Mouse (Mus musculus): ENCODE results near the gene Phc1. TPM values are rescaled to one million over a fixed set of nuclear protein-coding genes. Genes with fewer than 3 reads are reported as not detected.
"Not testable (repeated sequence)": the region's sequence is repeated elsewhere in the genome, so short reads cannot be mapped to it uniquely, and the experiment has no call there.

Phc1 gene
- polyA plus RNA-seq, 1 experiment from 2014 or later = 1.2 TPM

DNA sequence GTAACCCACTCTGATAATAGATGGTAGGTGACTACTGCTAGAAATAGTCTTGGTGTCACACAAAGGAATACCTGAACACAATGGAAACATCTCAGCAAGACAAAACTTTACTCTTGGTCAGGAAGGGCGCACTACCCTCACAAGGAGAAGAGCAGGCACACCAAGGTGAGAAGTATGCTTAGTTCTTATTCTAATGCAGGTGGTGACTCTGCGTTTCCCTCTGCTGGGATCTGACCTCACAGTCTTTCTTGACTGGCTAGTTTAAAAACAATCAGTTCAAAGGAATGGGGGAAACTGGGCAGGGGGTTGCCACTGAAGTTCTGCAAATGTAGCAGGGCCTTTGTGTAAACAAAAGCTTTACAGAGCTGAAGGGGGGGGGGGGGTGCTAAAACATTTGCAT is 25.9 kb upstream of the Phc1 start:
- Histone ChIP-seq H3K4me3 (ENCODE audit: low read depth, low read length) (no peak overlapping the region), H3K36me3 (ENCODE audit: control insufficient read depth, insufficient read depth) (no peaks in the 10 kb centered on the region), H3K9me3 (replicated peaks; ENCODE audit: control insufficient read depth, low read length) (no peaks in the 10 kb centered on the region), H3K27ac (ENCODE audit: low read length) (no peak overlapping the region), H3K4me1 (ENCODE audit: control insufficient read depth, low read depth, low read length) (no peaks in the 10 kb centered on the region), H3K27me3 (ENCODE audit: control insufficient read depth, insufficient read depth, low read depth, low read length) (no peaks in the 10 kb centered on the region), H3K4me2 (ENCODE audit: low read depth, low read length) (no peak overlapping the region), H3K9ac (ENCODE audit: low read depth, low read length) (no peak overlapping the region)
- no peak for ATAC-seq (ENCODE audit: low read depth)
- WGBS (ENCODE audit: insufficient replicate concordance) = 54% methylated on average over 2 of the region's 2 CpGs

DNA sequence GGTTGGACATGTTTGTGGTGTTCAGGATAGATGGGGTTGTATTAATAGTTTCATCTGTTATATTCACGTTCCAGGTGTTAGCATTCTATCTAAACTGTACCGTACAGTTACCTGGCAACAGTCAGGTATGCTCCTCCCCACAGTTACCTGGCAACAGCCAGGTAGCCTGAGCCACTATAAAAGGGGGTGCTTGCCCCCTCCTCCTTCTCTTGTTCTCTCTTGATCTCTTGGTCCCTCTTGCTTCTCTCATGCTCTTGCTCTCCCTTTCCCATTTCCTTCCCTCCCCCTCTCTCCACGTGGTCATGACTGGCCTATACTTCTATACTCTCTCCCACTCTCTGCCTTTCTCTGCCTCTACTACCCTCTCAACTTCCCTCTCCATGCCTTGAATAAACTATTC is 25.3 kb upstream of the Phc1 start:
- H3K4me1 ChIP-seq (ENCODE audit: control insufficient read depth, low read depth, low read length) = no peaks in the 10 kb centered on the region
- no peaks in the 10 kb centered on the region for H3K9me3 ChIP-seq (replicated peaks; ENCODE audit: control insufficient read depth, low read length)
- no peaks in the 10 kb centered on the region for H3K36me3 ChIP-seq (ENCODE audit: control insufficient read depth, insufficient read depth)
- ATAC-seq (ENCODE audit: low read depth) = no peak
- WGBS (ENCODE audit: insufficient replicate concordance) = 46% methylated on average over 3 of the region's 3 CpGs
- H3K27me3 ChIP-seq (ENCODE audit: control insufficient read depth, insufficient read depth, low read depth, low read length) = no peaks in the 10 kb centered on the region
- no peak overlapping the region for H3K27ac ChIP-seq (ENCODE audit: low read length)
- H3K4me3 ChIP-seq (ENCODE audit: low read depth, low read length) = no peak overlapping the region
- H3K4me2 ChIP-seq (ENCODE audit: low read depth, low read length) = no peak overlapping the region
- H3K9ac ChIP-seq (ENCODE audit: low read depth, low read length) = no peak overlapping the region

DNA sequence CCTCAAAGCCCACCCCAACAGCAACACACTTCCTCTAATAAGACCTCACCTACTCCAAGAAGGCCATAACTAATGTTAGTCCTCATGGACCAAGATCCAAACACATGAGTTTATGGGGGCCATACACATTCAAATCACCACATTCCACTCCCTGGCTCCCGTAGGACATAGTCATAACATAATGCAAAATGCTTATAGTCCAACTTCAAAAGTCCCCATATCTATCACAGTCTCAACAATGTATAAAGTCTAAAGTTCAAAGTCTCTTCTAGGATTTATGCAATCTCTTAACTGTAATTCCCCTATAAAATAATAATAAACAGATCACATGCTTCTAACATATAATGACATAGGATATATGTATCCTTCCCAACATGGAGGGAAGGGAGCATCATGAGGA is 16.7 kb upstream of the Phc1 start:
- Histone ChIP-seq H3K9me3 (replicated peaks; ENCODE audit: control insufficient read depth, low read length) (no peaks in the 10 kb centered on the region), H3K9ac (ENCODE audit: low read depth, low read length) (no peak overlapping the region), H3K36me3 (ENCODE audit: control insufficient read depth, insufficient read depth) (no peaks in the 10 kb centered on the region), H3K27me3 (ENCODE audit: control insufficient read depth, insufficient read depth, low read depth, low read length) (no peaks in the 10 kb centered on the region), H3K4me3 (ENCODE audit: low read depth, low read length) (no peak overlapping the region), H3K4me1 (ENCODE audit: control insufficient read depth, low read depth, low read length) (no peaks in the 10 kb centered on the region), H3K4me2 (ENCODE audit: low read depth, low read length) (no peak overlapping the region), H3K27ac (ENCODE audit: low read length) (no peak overlapping the region)
- ATAC-seq (ENCODE audit: low read depth) = no peak
- 74% methylated on average over 1 of the region's 1 CpGs for WGBS (ENCODE audit: insufficient replicate concordance)

DNA sequence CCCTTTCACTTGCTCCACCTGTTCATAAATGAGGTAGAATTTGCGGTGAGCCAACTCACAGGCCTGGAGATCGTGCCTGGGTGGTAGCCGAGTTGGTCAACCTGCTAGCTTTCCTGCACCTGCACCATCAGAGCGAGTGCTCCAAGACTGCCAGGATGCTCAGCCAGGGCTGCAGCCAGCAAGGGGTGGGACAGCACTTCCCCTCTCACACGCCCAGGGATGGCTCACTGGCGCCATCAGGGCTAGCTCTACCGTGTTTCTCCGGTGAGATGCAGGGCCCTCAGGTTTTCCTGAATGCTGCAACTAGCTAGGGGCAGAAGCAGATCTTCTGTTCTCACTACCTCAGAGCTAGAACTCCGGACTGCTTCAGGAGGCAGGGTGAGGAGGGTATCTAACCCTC is 15.5 kb upstream of the Phc1 start:
- Histone ChIP-seq H3K27ac (ENCODE audit: low read length) (no peak overlapping the region), H3K4me1 (ENCODE audit: control insufficient read depth, low read depth, low read length) (no peaks in the 10 kb centered on the region), H3K9me3 (replicated peaks; ENCODE audit: control insufficient read depth, low read length) (no peaks in the 10 kb centered on the region), H3K36me3 (ENCODE audit: control insufficient read depth, insufficient read depth) (no peaks in the 10 kb centered on the region), H3K4me2 (ENCODE audit: low read depth, low read length) (no peak overlapping the region), H3K9ac (ENCODE audit: low read depth, low read length) (no peak overlapping the region), H3K4me3 (ENCODE audit: low read depth, low read length) (no peak overlapping the region), H3K27me3 (ENCODE audit: control insufficient read depth, insufficient read depth, low read depth, low read length) (no peaks in the 10 kb centered on the region)
- 39% methylated on average over 9 of the region's 9 CpGs for WGBS (ENCODE audit: insufficient replicate concordance)
- no peak for ATAC-seq (ENCODE audit: low read depth)

DNA sequence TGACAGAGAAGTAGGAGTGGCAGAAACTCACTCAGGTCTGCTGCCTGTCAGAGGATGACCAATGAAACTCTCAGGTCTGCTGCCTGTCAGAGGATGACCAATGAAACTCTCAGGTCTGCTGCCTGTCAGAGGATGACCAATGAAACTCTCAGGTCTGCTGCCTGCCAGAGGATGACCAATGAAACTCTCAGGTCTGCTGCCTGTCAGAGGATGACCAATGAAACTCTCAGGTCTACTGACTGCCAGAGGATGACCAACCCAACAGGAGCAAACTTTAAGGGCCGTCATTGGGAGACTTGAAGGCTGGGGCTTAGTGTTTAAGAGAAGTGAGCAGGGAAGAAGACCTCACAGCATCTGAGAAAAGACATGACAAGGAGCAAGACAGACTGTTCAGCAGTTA is 7.0 kb upstream of the Phc1 start:
- not testable (repeated sequence) for H3K27ac ChIP-seq (ENCODE audit: low read length); H3K4me1 ChIP-seq (ENCODE audit: control insufficient read depth, low read depth, low read length); H3K9ac ChIP-seq (ENCODE audit: low read depth, low read length); H3K4me3 ChIP-seq (ENCODE audit: low read depth, low read length); ATAC-seq (ENCODE audit: low read depth); H3K9me3 ChIP-seq (replicated peaks; ENCODE audit: control insufficient read depth, low read length); H3K27me3 ChIP-seq (ENCODE audit: control insufficient read depth, insufficient read depth, low read depth, low read length); H3K4me2 ChIP-seq (ENCODE audit: low read depth, low read length); H3K36me3 ChIP-seq (ENCODE audit: control insufficient read depth, insufficient read depth)
- WGBS (ENCODE audit: insufficient replicate concordance) = 39% methylated on average over 1 of the region's 1 CpGs

DNA sequence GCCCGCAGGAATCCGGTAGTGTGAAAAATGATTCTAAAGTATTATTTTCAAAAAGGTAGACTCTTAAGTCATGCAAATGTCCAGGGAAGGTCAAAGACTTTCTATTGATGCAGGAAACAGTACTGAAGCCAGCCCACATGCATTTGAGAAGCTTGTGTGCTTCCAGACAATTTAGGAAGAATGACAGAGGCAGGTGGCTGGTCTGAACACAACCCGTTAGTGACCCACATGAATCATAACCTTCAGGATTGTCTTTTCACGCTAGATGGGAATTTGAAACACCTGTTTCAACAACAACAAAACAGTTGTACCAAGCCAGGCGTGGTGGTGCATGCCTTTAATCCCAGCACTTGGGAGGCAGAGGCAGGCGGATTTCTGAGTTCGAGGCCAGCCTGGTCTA is 6.0 kb upstream of the Phc1 start:
- Histone ChIP-seq H3K4me3 (ENCODE audit: low read depth, low read length) (no peak overlapping the region), H3K9me3 (replicated peaks; ENCODE audit: control insufficient read depth, low read length) (no peaks in the 10 kb centered on the region), H3K4me2 (ENCODE audit: low read depth, low read length) (no peak overlapping the region), H3K27me3 (ENCODE audit: control insufficient read depth, insufficient read depth, low read depth, low read length) (no peaks in the 10 kb centered on the region), H3K27ac (ENCODE audit: low read length) (no peak overlapping the region), H3K9ac (ENCODE audit: low read depth, low read length) (no peak overlapping the region), H3K36me3 (ENCODE audit: control insufficient read depth, insufficient read depth) (no peaks in the 10 kb centered on the region), H3K4me1 (ENCODE audit: control insufficient read depth, low read depth, low read length) (no peaks in the 10 kb centered on the region)
- no peak for ATAC-seq (ENCODE audit: low read depth)
- WGBS (ENCODE audit: insufficient replicate concordance) = 76% methylated on average over 7 of the region's 7 CpGs

DNA sequence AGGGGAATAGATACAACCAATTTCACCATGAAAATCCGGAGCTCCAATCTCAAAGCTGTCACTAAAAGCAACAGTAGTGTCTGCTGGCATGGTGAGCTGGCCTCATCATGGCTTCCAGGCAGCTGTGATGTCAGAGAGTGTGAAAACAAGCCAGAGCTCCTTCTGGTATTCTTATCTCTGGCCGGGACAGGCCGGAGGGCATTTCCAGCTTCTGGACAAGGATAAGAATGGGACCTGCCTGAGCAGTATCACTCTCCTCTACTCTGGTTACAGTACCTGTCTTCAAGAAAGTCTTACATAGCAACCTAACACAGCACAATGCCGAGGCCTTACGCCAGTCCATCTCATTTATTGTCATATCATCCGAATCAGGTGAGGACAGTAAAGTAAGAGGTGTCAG is 5.4 kb upstream of the Phc1 start:
- Histone ChIP-seq H3K27ac (ENCODE audit: low read length) (no peak overlapping the region), H3K4me1 (ENCODE audit: control insufficient read depth, low read depth, low read length) (no peaks in the 10 kb centered on the region), H3K27me3 (ENCODE audit: control insufficient read depth, insufficient read depth, low read depth, low read length) (no peaks in the 10 kb centered on the region), H3K4me2 (ENCODE audit: low read depth, low read length) (no peak overlapping the region), H3K9ac (ENCODE audit: low read depth, low read length) (no peak overlapping the region), H3K4me3 (ENCODE audit: low read depth, low read length) (no peak overlapping the region), H3K9me3 (replicated peaks; ENCODE audit: control insufficient read depth, low read length) (no peaks in the 10 kb centered on the region), H3K36me3 (ENCODE audit: control insufficient read depth, insufficient read depth) (no peaks in the 10 kb centered on the region)
- 56% methylated on average over 6 of the region's 6 CpGs for WGBS (ENCODE audit: insufficient replicate concordance)
- no peak for ATAC-seq (ENCODE audit: low read depth)

DNA sequence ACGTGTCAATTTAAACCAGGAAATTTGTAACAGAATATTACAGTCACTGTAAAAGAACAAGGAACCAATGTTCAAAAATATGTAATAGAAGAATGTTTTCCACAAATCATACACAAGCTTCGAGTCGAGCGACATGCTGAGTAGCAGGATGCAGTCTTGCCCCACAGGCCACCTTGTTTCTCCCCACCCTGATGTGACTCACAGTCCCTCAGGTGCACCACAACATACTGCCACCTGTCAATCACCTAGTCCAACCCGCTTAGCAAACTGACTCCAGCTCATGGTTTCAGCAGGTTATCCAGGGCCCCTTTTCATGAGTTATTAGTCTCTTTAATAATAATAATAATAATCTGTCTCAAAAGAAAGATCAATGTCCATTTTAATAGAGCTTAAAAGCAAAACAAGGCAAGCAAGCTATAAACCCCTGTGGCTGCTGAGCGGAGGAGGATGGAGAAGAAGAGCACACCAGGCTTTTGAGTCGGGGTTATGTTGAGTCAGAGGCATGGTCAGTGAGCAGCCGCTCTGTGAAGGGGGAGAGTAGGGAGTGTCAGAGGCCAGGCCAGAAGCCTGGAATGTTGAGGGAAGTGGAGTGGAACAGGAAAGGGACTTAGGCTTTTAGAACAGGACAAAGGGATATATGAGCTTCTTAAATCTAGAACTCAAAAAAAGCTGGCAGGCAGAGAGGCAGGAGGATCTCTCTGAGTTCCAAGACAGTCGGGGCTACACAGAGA is 4.2 kb upstream of the Phc1 start:
- Histone ChIP-seq H3K27me3 (ENCODE audit: control insufficient read depth, insufficient read depth, low read depth, low read length) (no peaks in the 10 kb centered on the region; the same call in 1 of the 2 replicates), H3K4me3 (ENCODE audit: low read depth, low read length) (no peak overlapping the region), H3K4me1 (ENCODE audit: control insufficient read depth, low read depth, low read length) (peaks cover 8% of the 10 kb centered on the region; the same call in 1 of the 2 replicates), H3K27ac (ENCODE audit: low read length) (no peak overlapping the region), H3K9me3 (replicated peaks; ENCODE audit: control insufficient read depth, low read length) (no peaks in the 10 kb centered on the region), H3K4me2 (ENCODE audit: low read depth, low read length) (no peak overlapping the region), H3K36me3 (ENCODE audit: control insufficient read depth, insufficient read depth) (no peaks in the 10 kb centered on the region), H3K9ac (ENCODE audit: low read depth, low read length) (no peak overlapping the region)
- ATAC-seq (ENCODE audit: low read depth) = no peak
- WGBS (ENCODE audit: insufficient replicate concordance) = 44% methylated on average over 9 of the region's 9 CpGs

DNA sequence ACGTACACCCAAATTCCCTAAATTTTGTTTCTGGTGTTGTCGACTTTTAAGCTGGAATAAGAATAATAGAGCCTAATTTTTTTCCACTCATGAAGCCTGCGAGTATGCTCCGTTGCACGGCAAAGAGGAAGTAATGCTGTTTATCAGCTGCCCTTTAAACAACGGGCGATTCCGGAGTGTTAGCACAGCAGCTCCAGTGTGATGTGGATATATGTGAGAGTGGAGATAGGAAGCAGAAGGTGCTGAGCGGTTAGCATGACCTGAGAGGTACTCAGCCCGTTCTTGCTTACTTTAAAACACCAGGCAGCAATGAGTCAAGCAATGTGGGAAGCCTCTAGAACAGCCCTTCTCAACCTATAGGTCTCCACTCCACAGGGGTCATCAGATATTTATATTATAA is 3.4 kb upstream of the Phc1 start:
- Histone ChIP-seq H3K9ac (ENCODE audit: low read depth, low read length) (no peak overlapping the region), H3K9me3 (replicated peaks; ENCODE audit: control insufficient read depth, low read length) (no peaks in the 10 kb centered on the region), H3K4me3 (ENCODE audit: low read depth, low read length) (no peak overlapping the region), H3K27me3 (ENCODE audit: control insufficient read depth, insufficient read depth, low read depth, low read length) (no peaks in the 10 kb centered on the region; the same call in none of the 2 replicates), H3K36me3 (ENCODE audit: control insufficient read depth, insufficient read depth) (no peaks in the 10 kb centered on the region), H3K4me2 (ENCODE audit: low read depth, low read length) (no peak overlapping the region), H3K4me1 (ENCODE audit: control insufficient read depth, low read depth, low read length) (peaks cover 12% of the 10 kb centered on the region), H3K27ac (ENCODE audit: low read length) (no peak overlapping the region)
- no peak for ATAC-seq (ENCODE audit: low read depth)
- 6% methylated on average over 10 of the region's 10 CpGs for WGBS (ENCODE audit: insufficient replicate concordance)

Data from liver, embryonic 16.5 days (tissue).